Mouse (Mus musculus) forebrain, embryonic 12.5 days (tissue): ENCODE results near the gene Lamb3. TPM values are rescaled to one million over a fixed set of nuclear protein-coding genes. Genes with fewer than 3 reads are reported as not detected.
A peak's percentile ranks its signal among the peaks of the same experiment; 100 is the strongest.

Source experiments
- ATAC-seq: fragments of 200-750 bp; cut with Nextera tagmentation; 2 replicates; pipeline ENCODE4 v1.8.0; 2017; ENCODE audit warnings: moderate TSS enrichment; ENCODE audit not compliant: low FRiP score
- H3K27ac ChIP-seq: fragments of 300-500 bp; sonication (generic); 2 replicates; pipeline ENCODE4 v1.5.1; 2016; ENCODE audit warnings: mild to moderate bottlenecking
- H3K27me3 ChIP-seq: fragments of 300-500 bp; sonication (generic); 2 replicates; pipeline ENCODE4 v1.6.1; 2016; ENCODE audit warnings: mild to moderate bottlenecking
- H3K36me3 ChIP-seq: fragments of 300-500 bp; sonication (generic); replicated peaks from 2 replicates; pipeline ENCODE4 v1.6.1; 2016; ENCODE audit warnings: mild to moderate bottlenecking
- H3K4me1 ChIP-seq: fragments of 300-500 bp; sonication (generic); 2 replicates; pipeline ENCODE4 v1.6.1; 2016
- H3K4me2 ChIP-seq: fragments of 300-500 bp; sonication (generic); 2 replicates; pipeline ENCODE4 v1.6.1; 2016; ENCODE audit warnings: mild to moderate bottlenecking, moderate library complexity
- H3K4me3 ChIP-seq: fragments of 300-500 bp; sonication (generic); replicated peaks from 2 replicates; pipeline ENCODE4 v1.5.1; 2016; ENCODE audit warnings: mild to moderate bottlenecking
- H3K9ac ChIP-seq: fragments of 300-500 bp; sonication (generic); 2 replicates; pipeline ENCODE4 v1.6.1; 2016; ENCODE audit warnings: mild to moderate bottlenecking
- H3K9me3 ChIP-seq: fragments of 300-500 bp; sonication (generic); 2 replicates; pipeline ENCODE4 v1.6.1; 2016
- WGBS: fragments of 180-500 bp; shearing (Covaris S2); methylation state at CpG from one replicate; pipeline ENCODE4 v1.1.7; 2016; 5-methylcytosine and 5-hydroxymethylcytosine counted together
- polyA plus RNA-seq: library from polyadenylated mRNA; unstranded; fragments of >200 nt; fragmentation: Nextera tagmentation; extraction: Ambion mirVana; gene quantifications from 2 replicates; pipeline ENCODE4 v1.2.1, GENCODE M21; 2016

The Lamb3 gene
- polyA plus RNA-seq, 1 experiment from 2014 or later = 0.77 TPM

GRCm38 (mm10) chr1:193346908-193347307 is 139.4 kb downstream of the Lamb3 start:
- no peak overlapping the region for H3K4me3 ChIP-seq
- H3K27ac ChIP-seq = no peak overlapping the region
- no peak overlapping the region for H3K9ac ChIP-seq
- H3K9me3 ChIP-seq = no peaks in the 10 kb centered on the region
- no peak overlapping the region for H3K4me2 ChIP-seq
- no peak for ATAC-seq
- no peaks in the 10 kb centered on the region for H3K27me3 ChIP-seq
- 84% methylated on average over 3 of the region's 3 CpGs for WGBS
- no peaks in the 10 kb centered on the region for H3K4me1 ChIP-seq
- peaks cover 35% of the 10 kb centered on the region for H3K36me3 ChIP-seq

- WGBS = 85% methylated on average over 9 of the region's 9 CpGs
- no peaks in the 10 kb centered on the region for H3K27me3 ChIP-seq
- peaks cover 49% of the 10 kb centered on the region for H3K36me3 ChIP-seq
- no peaks in the 10 kb centered on the region for H3K4me1 ChIP-seq
- H3K4me2 ChIP-seq = no peak overlapping the region
- no peak overlapping the region for H3K4me3 ChIP-seq
- no peak for ATAC-seq
- no peak overlapping the region for H3K9ac ChIP-seq
- no peak overlapping the region for H3K27ac ChIP-seq
- H3K9me3 ChIP-seq = no peaks in the 10 kb centered on the region
Observed at GRCm38 (mm10) chr1:193348261-193348962, 140.9 kb downstream of the Lamb3 start.

- Histone ChIP-seq H3K27ac (no peak overlapping the region), H3K4me1 (no peaks in the 10 kb centered on the region), H3K9ac (no peak overlapping the region), H3K36me3 (peaks cover 61% of the 10 kb centered on the region), H3K4me2 (no peak overlapping the region), H3K4me3 (no peak overlapping the region), H3K27me3 (no peaks in the 10 kb centered on the region), H3K9me3 (no peaks in the 10 kb centered on the region)
- ATAC-seq = no peak
- WGBS = 83% methylated on average over 10 of the region's 10 CpGs
Observed at GRCm38 (mm10) chr1:193349702-193350545, 142.4 kb downstream of the Lamb3 start.

- Histone ChIP-seq H3K27me3 (no peaks in the 10 kb centered on the region), H3K27ac (no peak overlapping the region), H3K9ac (no peak overlapping the region), H3K4me3 (no peak overlapping the region), H3K4me2 (no peak overlapping the region), H3K4me1 (no peaks in the 10 kb centered on the region), H3K9me3 (no peaks in the 10 kb centered on the region), H3K36me3 (peaks cover 63% of the 10 kb centered on the region)
- ATAC-seq = no peak
- 94% methylated on average over 2 of the region's 2 CpGs for WGBS
Observed at GRCm38 (mm10) chr1:193350546-193350801, 143.0 kb downstream of the Lamb3 start.

GRCm38 (mm10) chr1:193351583-193351982 is 144.1 kb downstream of the Lamb3 start:
- Histone ChIP-seq H3K4me2 (no peak overlapping the region), H3K9ac (no peak overlapping the region), H3K27me3 (no peaks in the 10 kb centered on the region), H3K27ac (no peak overlapping the region), H3K4me1 (no peaks in the 10 kb centered on the region), H3K9me3 (no peaks in the 10 kb centered on the region), H3K4me3 (no peak overlapping the region), H3K36me3 (peaks cover 71% of the 10 kb centered on the region)
- no peak for ATAC-seq
- WGBS = 83% methylated on average over 3 of the region's 3 CpGs

GRCm38 (mm10) chr1:193359199-193359598 is 151.7 kb downstream of the Lamb3 start:
- no peak overlapping the region for H3K4me2 ChIP-seq
- H3K9me3 ChIP-seq = no peaks in the 10 kb centered on the region
- ATAC-seq = no peak
- H3K27ac ChIP-seq = no peak overlapping the region
- no peak overlapping the region for H3K9ac ChIP-seq
- 75% methylated on average over 3 of the region's 3 CpGs for WGBS
- no peaks in the 10 kb centered on the region for H3K27me3 ChIP-seq
- peaks cover 16% of the 10 kb centered on the region for H3K36me3 ChIP-seq
- peaks cover 5% of the 10 kb centered on the region; the same call in 1 of the 2 replicates for H3K4me1 ChIP-seq
- H3K4me3 ChIP-seq = no peak overlapping the region

- 32% methylated on average over 6 of the region's 6 CpGs for WGBS
- no peak overlapping the region for H3K4me2 ChIP-seq
- H3K4me3 ChIP-seq = no peak overlapping the region
- peak; percentile 14; the same call in 1 of the 2 replicates for ATAC-seq
- H3K27ac ChIP-seq = no peak overlapping the region
- no peak overlapping the region for H3K9ac ChIP-seq
- H3K4me1 ChIP-seq = peaks cover 5% of the 10 kb centered on the region; the same call in 1 of the 2 replicates
- H3K27me3 ChIP-seq = no peaks in the 10 kb centered on the region
- H3K9me3 ChIP-seq = no peaks in the 10 kb centered on the region
- peaks cover 4% of the 10 kb centered on the region for H3K36me3 ChIP-seq
Observed at GRCm38 (mm10) chr1:193361181-193361580, 153.7 kb downstream of the Lamb3 start.

- Histone ChIP-seq H3K4me2 (no peak overlapping the region), H3K4me1 (peaks cover 5% of the 10 kb centered on the region; the same call in 1 of the 2 replicates), H3K27me3 (no peaks in the 10 kb centered on the region), H3K9me3 (no peaks in the 10 kb centered on the region), H3K9ac (no peak overlapping the region), H3K4me3 (no peak overlapping the region), H3K27ac (no peak overlapping the region), H3K36me3 (no peaks in the 10 kb centered on the region; the same call in 1 of the 2 replicates)
- 87% methylated on average over 7 of the region's 7 CpGs for WGBS
- ATAC-seq = no peak
Observed at GRCm38 (mm10) chr1:193362078-193362477, 154.6 kb downstream of the Lamb3 start.

- H3K27ac ChIP-seq = no peak overlapping the region
- ATAC-seq = no peak
- H3K4me3 ChIP-seq = no peak overlapping the region
- no peaks in the 10 kb centered on the region; the same call in 1 of the 2 replicates for H3K36me3 ChIP-seq
- 64% methylated on average over 5 of the region's 5 CpGs for WGBS
- peaks cover 21% of the 10 kb centered on the region for H3K4me1 ChIP-seq
- no peak overlapping the region for H3K4me2 ChIP-seq
- H3K9me3 ChIP-seq = no peaks in the 10 kb centered on the region
- H3K9ac ChIP-seq = no peak overlapping the region
- no peaks in the 10 kb centered on the region for H3K27me3 ChIP-seq
Observed at GRCm38 (mm10) chr1:193363801-193364231, 156.3 kb downstream of the Lamb3 start.

- H3K4me3 ChIP-seq = peak overlapping the region; percentile 12
Observed at GRCm38 (mm10) chr1:193368055-193368454, 160.6 kb downstream of the Lamb3 start.

GRCm38 (mm10) chr1:193369091-193369490 is 161.6 kb downstream of the Lamb3 start:
- ATAC-seq = no peak; the same call in 1 of the 2 replicates
- Histone ChIP-seq H3K4me2 (peak overlapping the region; percentile 62), H3K27ac (0 out of 2 replicates have a peak overlapping the region, but pooled peaks have one; percentile 75), H3K9me3 (no peaks in the 10 kb centered on the region), H3K4me3 (peak overlapping the region; percentile 49), H3K27me3 (no peaks in the 10 kb centered on the region), H3K9ac (peak overlapping the region; percentile 61), H3K36me3 (no peaks in the 10 kb centered on the region), H3K4me1 (peaks cover 38% of the 10 kb centered on the region)
- 36% methylated on average over 8 of the region's 8 CpGs for WGBS

More at GRCm38 (mm10) chr1:193368055-193368454, 160.6 kb downstream of the Lamb3 start:
- Histone ChIP-seq H3K4me1 (peaks cover 38% of the 10 kb centered on the region), H3K27me3 (no peaks in the 10 kb centered on the region), H3K9me3 (no peaks in the 10 kb centered on the region), H3K27ac (0 out of 2 replicates have a peak overlapping the region, but pooled peaks have one; percentile 2), H3K4me2 (peak overlapping the region; percentile 62), H3K36me3 (no peaks in the 10 kb centered on the region), H3K9ac (peak overlapping the region; percentile 61; the same call in 1 of the 2 replicates)
- peak; percentile 68; the same call in 1 of the 2 replicates for ATAC-seq
- WGBS = 12% methylated on average over 10 of the region's 10 CpGs

GRCm38 (mm10) chr1:193370096-193370495 is 162.6 kb downstream of the Lamb3 start, which contains the start of gene Camk1g:
Gene Camk1g, minus strand, starts transcription at chr1:193370298.
- Histone ChIP-seq H3K4me3 (peak within 1 kb of the TSS; percentile 49), H3K36me3 (no peaks in the 10 kb centered on the region), H3K27ac (peak within 1 kb of the TSS; percentile 75), H3K27me3 (no peaks in the 10 kb centered on the region), H3K4me2 (peak within 1 kb of the TSS; percentile 62), H3K4me1 (peaks cover 38% of the 10 kb centered on the region), H3K9me3 (no peaks in the 10 kb centered on the region), H3K9ac (peak within 1 kb of the TSS; percentile 61)
- WGBS = 2% methylated on average over 2 of the region's 2 CpGs
- ATAC-seq = peak; percentile 87
